Mouse (Mus musculus): ENCODE results near the gene Sipa1l1. TPM values are rescaled to one million over a fixed set of nuclear protein-coding genes. Genes with fewer than 3 reads are reported as not detected.

Gene Sipa1l1
- polyA plus RNA-seq, 1 experiment = 12.0 TPM

GRCm38 (mm10) chr12:82415690-82416364 is 246.7 kb downstream of the Sipa1l1 start:
- peaks cover 25% of the 10 kb centered on the region for H3K4me1 ChIP-seq
- H3K9me3 ChIP-seq = no peaks in the 10 kb centered on the region
- peaks cover 89% of the 10 kb centered on the region for H3K36me3 ChIP-seq (replicated peaks; ENCODE audit: low read length)
- H3K4me3 ChIP-seq (replicated peaks) = no peak overlapping the region
- H3K27me3 ChIP-seq (replicated peaks) = no peaks in the 10 kb centered on the region
- TF ChIP-seq GATA1 (IDR thresholded peaks at IDR 0.05; ENCODE audit: borderline replicate concordance, low read length) (no peak), FLI1 (IDR thresholded peaks at IDR 0.05; ENCODE audit: low read length) (no peak)

GRCm38 (mm10) chr12:82419027-82419426 is 249.9 kb downstream of the Sipa1l1 start:
- Histone ChIP-seq H3K9me3 (no peaks in the 10 kb centered on the region), H3K27me3 (replicated peaks) (no peaks in the 10 kb centered on the region), H3K4me3 (replicated peaks) (no peak overlapping the region), H3K4me1 (peaks cover 22% of the 10 kb centered on the region), H3K36me3 (replicated peaks; ENCODE audit: low read length) (peaks cover 92% of the 10 kb centered on the region)
- TF ChIP-seq FLI1 (IDR thresholded peaks at IDR 0.05; ENCODE audit: low read length) (no peak), GATA1 (IDR thresholded peaks at IDR 0.05; ENCODE audit: borderline replicate concordance, low read length) (no peak)

DNA sequence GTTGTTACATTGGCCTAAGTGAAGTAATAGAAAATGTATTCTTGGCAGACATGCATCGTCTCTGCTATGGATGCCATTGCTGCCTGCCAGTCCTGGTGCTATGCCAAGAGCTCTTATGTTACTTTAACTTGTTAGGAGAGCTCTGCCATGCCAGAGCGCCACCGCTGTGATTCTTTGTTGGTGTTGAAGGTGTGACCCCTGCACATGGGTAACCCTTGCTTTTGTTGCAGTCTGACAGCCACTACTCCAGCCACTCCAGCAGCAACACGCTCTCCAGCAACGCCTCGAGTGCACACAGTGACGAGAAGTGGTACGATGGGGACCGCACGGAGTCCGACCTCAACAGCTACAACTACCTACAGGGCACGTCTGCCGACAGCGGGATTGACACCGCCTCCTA is 255.7 kb downstream of the Sipa1l1 start:
- Histone ChIP-seq H3K4me1 (peaks cover 40% of the 10 kb centered on the region), H3K4me3 (replicated peaks) (no peak overlapping the region), H3K36me3 (replicated peaks; ENCODE audit: low read length) (peaks cover 94% of the 10 kb centered on the region), H3K9me3 (no peaks in the 10 kb centered on the region), H3K27me3 (replicated peaks) (no peaks in the 10 kb centered on the region)
- TF ChIP-seq GATA1 (IDR thresholded peaks at IDR 0.05; ENCODE audit: borderline replicate concordance, low read length) (no peak), FLI1 (IDR thresholded peaks at IDR 0.05; ENCODE audit: low read length) (no peak)

DNA sequence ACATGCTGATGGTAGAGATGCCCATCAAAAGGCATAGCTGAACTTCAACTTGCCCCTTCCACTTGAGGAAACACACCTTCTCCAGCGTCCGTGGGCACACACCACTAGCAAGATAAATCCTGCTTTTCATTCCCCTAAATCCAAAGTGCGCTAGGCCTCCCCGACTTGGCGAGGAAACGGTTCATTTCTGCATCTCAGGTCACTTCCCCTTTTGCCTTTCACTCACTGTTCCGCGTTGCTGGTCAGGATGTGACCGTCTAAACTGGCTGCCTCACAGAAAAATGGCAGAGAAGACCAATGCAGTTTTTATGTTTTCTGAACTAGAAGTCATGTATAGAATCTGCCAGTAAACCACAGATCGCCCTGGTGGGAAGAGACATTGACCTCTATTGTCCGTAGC is 256.7 kb downstream of the Sipa1l1 start:
- no peaks in the 10 kb centered on the region for H3K9me3 ChIP-seq
- H3K27me3 ChIP-seq (replicated peaks) = no peaks in the 10 kb centered on the region
- TF ChIP-seq GATA1 (IDR thresholded peaks at IDR 0.05; ENCODE audit: borderline replicate concordance, low read length) = no peak
- TF ChIP-seq FLI1 (IDR thresholded peaks at IDR 0.05; ENCODE audit: low read length) = no peak
- H3K4me3 ChIP-seq (replicated peaks) = no peak overlapping the region
- H3K36me3 ChIP-seq (replicated peaks; ENCODE audit: low read length) = peaks cover 92% of the 10 kb centered on the region
- peaks cover 44% of the 10 kb centered on the region for H3K4me1 ChIP-seq

DNA sequence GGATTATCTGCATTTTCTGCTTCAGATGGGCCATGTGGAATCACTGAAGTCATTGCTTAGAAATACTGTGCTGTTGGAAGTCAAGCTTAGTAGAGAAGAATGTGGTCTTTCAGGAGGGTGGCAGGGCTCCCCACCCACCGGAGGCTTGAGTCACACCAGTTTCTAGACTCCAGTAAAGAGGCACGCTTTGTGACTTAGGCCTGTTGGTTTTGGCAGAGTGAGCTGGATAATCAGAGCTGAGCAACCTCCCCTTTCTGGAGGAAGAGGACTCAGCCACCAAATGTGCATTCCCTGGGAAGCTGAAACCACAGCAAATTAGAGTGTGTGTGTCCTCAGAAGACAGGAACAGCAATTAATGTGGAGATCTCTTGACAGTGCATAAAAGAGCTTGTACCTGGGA is 258.3 kb downstream of the Sipa1l1 start:
- peaks cover 59% of the 10 kb centered on the region for H3K4me1 ChIP-seq
- H3K36me3 ChIP-seq (replicated peaks; ENCODE audit: low read length) = peaks cover 88% of the 10 kb centered on the region
- no peaks in the 10 kb centered on the region for H3K27me3 ChIP-seq (replicated peaks)
- no peak for TF ChIP-seq FLI1 (IDR thresholded peaks at IDR 0.05; ENCODE audit: low read length)
- TF ChIP-seq GATA1 (IDR thresholded peaks at IDR 0.05; ENCODE audit: borderline replicate concordance, low read length) = no peak
- no peak overlapping the region for H3K4me3 ChIP-seq (replicated peaks)
- H3K9me3 ChIP-seq = no peaks in the 10 kb centered on the region

- Histone ChIP-seq H3K36me3 (replicated peaks; ENCODE audit: low read length) (peaks cover 88% of the 10 kb centered on the region), H3K27me3 (replicated peaks) (no peaks in the 10 kb centered on the region), H3K9me3 (no peaks in the 10 kb centered on the region), H3K4me1 (peaks cover 62% of the 10 kb centered on the region), H3K4me3 (replicated peaks) (no peak overlapping the region)
- no peak for TF ChIP-seq GATA1 (IDR thresholded peaks at IDR 0.05; ENCODE audit: borderline replicate concordance, low read length)
These were observed 259.3 kb downstream of the Sipa1l1 start for GRCm38 (mm10) chr12:82428466-82428865.

- H3K4me1 ChIP-seq = peaks cover 34% of the 10 kb centered on the region
- H3K4me3 ChIP-seq (replicated peaks) = no peak overlapping the region
- no peaks in the 10 kb centered on the region for H3K27me3 ChIP-seq (replicated peaks)
- no peaks in the 10 kb centered on the region for H3K9me3 ChIP-seq
- TF ChIP-seq GATA1 (IDR thresholded peaks at IDR 0.05; ENCODE audit: borderline replicate concordance, low read length) = no peak
- TF ChIP-seq FLI1 (IDR thresholded peaks at IDR 0.05; ENCODE audit: low read length) = no peak
- H3K36me3 ChIP-seq (replicated peaks; ENCODE audit: low read length) = peaks cover 90% of the 10 kb centered on the region
These were observed 264.2 kb downstream of the Sipa1l1 start for GRCm38 (mm10) chr12:82433311-82433710.

GRCm38 (mm10) chr12:82434591-82434990 is 265.5 kb downstream of the Sipa1l1 start:
- peaks cover 91% of the 10 kb centered on the region for H3K36me3 ChIP-seq (replicated peaks; ENCODE audit: low read length)
- H3K27me3 ChIP-seq (replicated peaks) = no peaks in the 10 kb centered on the region
- no peak overlapping the region for H3K4me3 ChIP-seq (replicated peaks)
- TF ChIP-seq GATA1 (IDR thresholded peaks at IDR 0.05; ENCODE audit: borderline replicate concordance, low read length) (no peak), FLI1 (IDR thresholded peaks at IDR 0.05; ENCODE audit: low read length) (no peak)
- H3K9me3 ChIP-seq = no peaks in the 10 kb centered on the region
- H3K4me1 ChIP-seq = peaks cover 24% of the 10 kb centered on the region

GRCm38 (mm10) chr12:82441479-82441878 is 272.4 kb downstream of the Sipa1l1 start:
- TF ChIP-seq GATA1 (IDR thresholded peaks at IDR 0.05; ENCODE audit: borderline replicate concordance, low read length) = no peak
- no peak for TF ChIP-seq FLI1 (IDR thresholded peaks at IDR 0.05; ENCODE audit: low read length)
- no peak overlapping the region for H3K4me3 ChIP-seq (replicated peaks)
- H3K9me3 ChIP-seq = no peaks in the 10 kb centered on the region
- H3K4me1 ChIP-seq = peaks cover 9% of the 10 kb centered on the region
- H3K36me3 ChIP-seq (replicated peaks; ENCODE audit: low read length) = peaks cover 93% of the 10 kb centered on the region
- no peaks in the 10 kb centered on the region for H3K27me3 ChIP-seq (replicated peaks)

GRCm38 (mm10) chr12:82446609-82447024 is 277.5 kb downstream of the Sipa1l1 start:
- no peak overlapping the region for H3K4me3 ChIP-seq (replicated peaks)
- TF ChIP-seq GATA1 (IDR thresholded peaks at IDR 0.05; ENCODE audit: borderline replicate concordance, low read length) (no peak), FLI1 (IDR thresholded peaks at IDR 0.05; ENCODE audit: low read length) (no peak)
- peaks cover 80% of the 10 kb centered on the region for H3K36me3 ChIP-seq (replicated peaks; ENCODE audit: low read length)
- H3K4me1 ChIP-seq = peaks cover 45% of the 10 kb centered on the region
- no peaks in the 10 kb centered on the region for H3K9me3 ChIP-seq
- H3K27me3 ChIP-seq (replicated peaks) = no peaks in the 10 kb centered on the region
